Mouse (Mus musculus) CH12.LX (cell line): Measurements from ENCODE around the gene Gm10964. TPM values are rescaled to one million over a fixed set of nuclear protein-coding genes. Genes with fewer than 3 reads are reported as not detected.
A peak's percentile ranks its signal among the peaks of the same experiment; 100 is the strongest.

Experiments used
- DNase-seq: peaks from one replicate; pipeline ENCODE4 v3.0.0-alpha.2; 2013; ENCODE audit errors: extremely low read depth
- H3K27ac ChIP-seq: 2 replicates; pipeline ENCODE4 v1.5.1; 2012; ENCODE audit warnings: low read depth, mild to moderate bottlenecking, control low read depth, moderate library complexity; ENCODE audit not compliant: insufficient read depth
- H3K27me3 ChIP-seq: replicated peaks from 2 replicates; pipeline ENCODE3; 2012; ENCODE audit warnings: inconsistent platforms
- H3K36me3 ChIP-seq, 2 experiments: replicated peaks in 1 of 2; 2 replicates each; pipeline versions ENCODE3 to v1.6.1; 2012; ENCODE audit warnings: inconsistent platforms in 1 of 2, low read length in 1 of 2, mild to moderate bottlenecking in 1 of 2, mixed read lengths in 1 of 2, moderate library complexity in 1 of 2; ENCODE audit not compliant: control insufficient read depth in 1 of 2, insufficient read depth in 1 of 2
- H3K4me1 ChIP-seq, 2 experiments: 2 replicates each; pipeline ENCODE4 v1.6.1; 2012; ENCODE audit warnings: inconsistent platforms in 1 of 2, moderate library complexity in 1 of 2; ENCODE audit not compliant: insufficient read depth in 2 of 2, control insufficient read depth in 1 of 2
- H3K4me2 ChIP-seq: 2 replicates; pipeline ENCODE4 v1.6.1; 2012; ENCODE audit warnings: low read depth, mild to moderate bottlenecking, control low read depth; ENCODE audit not compliant: poor library complexity, insufficient read depth, severe bottlenecking
- H3K4me3 ChIP-seq, 3 experiments: fragments of 150-350 bp in 1 of 3; sonication (generic) in 1 of 3; replicated peaks in 1 of 3; 2 replicates each; pipeline versions ENCODE3 to v1.5.1; 2011 to 2012; ENCODE audit warnings: low read depth in 2 of 3, low read length in 2 of 3, mild to moderate bottlenecking in 2 of 3, moderate library complexity in 2 of 3, control low read depth in 1 of 3, improper control_type of control experiment in 1 of 3, inconsistent platforms in 1 of 3, mixed read lengths in 1 of 3; ENCODE audit not compliant: poor library complexity in 1 of 3
- H3K79me2 ChIP-seq: replicated peaks from 2 replicates; pipeline ENCODE4 v1.6.1; 2012; ENCODE audit warnings: mild to moderate bottlenecking, moderate library complexity; ENCODE audit not compliant: control insufficient read depth, poor library complexity, insufficient read depth, severe bottlenecking; ENCODE audit errors: extremely low read depth
- H3K9ac ChIP-seq: 2 replicates; pipeline ENCODE4 v1.6.1; 2012; ENCODE audit warnings: low read depth, mild to moderate bottlenecking, control low read depth, moderate library complexity; ENCODE audit not compliant: insufficient read depth
- H3K9me3 ChIP-seq: replicated peaks from 2 replicates; pipeline ENCODE3; 2012; ENCODE audit warnings: low read length, inconsistent platforms, mixed read lengths
- BHLHE40 ChIP-seq: IDR thresholded peaks from 2 replicates; pipeline ENCODE4 v1.6.1; 2011; ENCODE audit warnings: mild to moderate bottlenecking, low read depth, low read length, improper control_type of control experiment
- CHD2 ChIP-seq: IDR thresholded peaks from 2 replicates; pipeline ENCODE4 v1.6.1; 2011; ENCODE audit warnings: low read length, improper control_type of control experiment
- EP300 ChIP-seq: IDR thresholded peaks from 2 replicates; pipeline ENCODE4 v1.6.1; 2011; ENCODE audit warnings: low read length, improper control_type of control experiment
- ETS1 ChIP-seq: conservative IDR thresholded peaks from 2 replicates; pipeline ENCODE4 v1.6.1; 2012; ENCODE audit warnings: low read depth, mild to moderate bottlenecking, inconsistent platforms, low read length, improper control_type of control experiment, moderate library complexity
- HCFC1 ChIP-seq: IDR thresholded peaks from 2 replicates; pipeline ENCODE4 v1.6.1; 2012; ENCODE audit warnings: low read depth, mild to moderate bottlenecking, inconsistent platforms, low read length, improper control_type of control experiment
- JUND ChIP-seq: conservative IDR thresholded peaks from 2 replicates; pipeline ENCODE4 v1.6.1; 2011; ENCODE audit warnings: low read depth, low read length, improper control_type of control experiment
- MAFK ChIP-seq: IDR thresholded peaks from 2 replicates; pipeline ENCODE4 v1.6.1; 2011; ENCODE audit warnings: low read length, improper control_type of control experiment; ENCODE audit not compliant: insufficient replicate concordance
- MEF2A ChIP-seq: IDR thresholded peaks from 2 replicates; pipeline ENCODE4 v1.6.1; 2014; ENCODE audit warnings: low read depth, mild to moderate bottlenecking, inconsistent platforms, low read length, improper control_type of control experiment, borderline replicate concordance
- MYC ChIP-seq: IDR thresholded peaks from 2 replicates; pipeline ENCODE4 v1.6.1; 2011; ENCODE audit warnings: low read depth, mild to moderate bottlenecking, improper control_type of control experiment, low read length
- POLR2A ChIP-seq: IDR thresholded peaks from 2 replicates; pipeline ENCODE4 v1.6.1; 2011; ENCODE audit warnings: low read depth, mild to moderate bottlenecking, improper control_type of control experiment, low read length
- RAD21 ChIP-seq: IDR thresholded peaks from 2 replicates; pipeline ENCODE4 v1.6.1; 2011; ENCODE audit warnings: low read depth, mild to moderate bottlenecking, low read length, improper control_type of control experiment, moderate library complexity
- TBP ChIP-seq: conservative IDR thresholded peaks from 2 replicates; pipeline ENCODE4 v1.6.1; 2011; ENCODE audit warnings: low read depth, low read length, improper control_type of control experiment
- TCF12 ChIP-seq: IDR thresholded peaks from 2 replicates; pipeline ENCODE4 v1.6.1; 2014; ENCODE audit warnings: low read depth, mild to moderate bottlenecking, inconsistent platforms, low read length, improper control_type of control experiment
- UBTF ChIP-seq: IDR thresholded peaks from 2 replicates; pipeline ENCODE4 v1.6.1; 2012; ENCODE audit warnings: low read depth, mild to moderate bottlenecking, inconsistent platforms, low read length, improper control_type of control experiment, moderate library complexity
- ZKSCAN1 ChIP-seq: IDR thresholded peaks from 2 replicates; pipeline ENCODE4 v1.6.1; 2012; ENCODE audit warnings: low read depth, inconsistent platforms, low read length, improper control_type of control experiment, borderline replicate concordance
- ZMIZ1 ChIP-seq: IDR thresholded peaks from 2 replicates; pipeline ENCODE4 v1.6.1; 2012; ENCODE audit warnings: low read depth, mild to moderate bottlenecking, inconsistent platforms, low read length, improper control_type of control experiment
- dilution Hi-C: fragments of 300-500 bp; cut with MboI; formaldehyde crosslinking; loops from 2 replicates; pipeline ENCODE4 v1.14.3; 2020; ENCODE audit warnings: low sequenced_read_pairs; ENCODE audit not compliant: extremely low pct_unique_long_range_greater_than_20kb, extremely low pct_ligation_motif_present
- in situ Hi-C: fragments of 300-500 bp; cut with MboI; formaldehyde crosslinking; loops from 3 replicates; pipeline ENCODE4 v1.14.3; 2019; ENCODE audit warnings: low sequenced_read_pairs, low pct_ligation_motif_present, low pct_unique_long_range_greater_than_20kb, mixed read lengths
- polyA plus RNA-seq: library from polyadenylated mRNA; unstranded; fragments of >175 nt; gene quantifications from 2 replicates; pipeline ENCODE4 v1.2.1, GENCODE M21; 2012; ENCODE audit warnings: low read depth; ENCODE audit not compliant: insufficient read length
- total RNA-seq, 2 experiments: library from RNA; depleted of rRNA; stranded (reverse); fragments of 300-350 nt in 1 of 2; fragments of >200 nt in 1 of 2; gene quantifications; 2 replicates each; pipeline ENCODE4 v1.2.3; 2012 to 2014

Gene Gm10964
- total and polyA plus RNA-seq, 3 experiments: not detected

DNA sequence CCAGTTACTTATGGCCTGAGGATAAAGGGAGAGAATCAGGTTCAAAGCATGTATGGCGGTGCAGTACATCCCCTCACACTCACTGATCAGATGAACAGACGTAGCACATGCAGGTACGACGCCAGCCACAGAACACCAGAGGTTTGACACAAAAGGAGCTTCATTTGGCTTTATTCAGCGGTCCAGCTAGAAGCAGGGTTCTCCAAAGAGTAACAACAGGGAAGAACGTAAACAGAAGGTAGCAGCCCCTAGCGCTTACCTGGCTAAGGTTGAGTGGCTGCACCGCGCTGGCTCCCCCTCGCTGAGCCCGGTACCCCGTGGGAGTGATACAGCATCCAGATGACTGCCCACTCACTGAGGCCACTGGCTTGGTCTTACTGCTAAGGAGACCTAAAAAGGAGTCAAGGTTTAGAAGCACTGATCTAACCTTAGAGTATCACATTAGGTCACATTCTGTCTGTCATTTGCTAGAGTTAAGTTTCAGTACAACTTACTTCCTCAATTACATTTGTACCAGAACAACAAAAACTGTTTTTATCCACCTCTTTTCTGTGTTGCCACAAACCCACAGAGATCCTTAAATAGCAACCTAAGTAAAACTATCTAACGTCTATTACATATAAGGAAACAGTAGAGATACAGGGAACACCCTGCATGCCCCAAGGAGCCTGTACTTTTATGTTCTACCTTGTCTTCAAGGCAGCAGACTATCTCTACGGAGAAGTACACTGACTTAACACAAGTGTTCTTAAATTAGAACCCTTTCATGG lies 6.0 kb downstream of the Gm10964 start:
- in situ Hi-C loops: no loop called here
- TF ChIP-seq TBP (no peak), MEF2A (peak; percentile 63; the same call in 1 of the 2 replicates)
- H3K4me1 ChIP-seq: peaks cover 38 to 70% of the 10 kb centered on the region in 2 experiments
- no peak overlapping the region for H3K9ac ChIP-seq
- H3K4me3 ChIP-seq: peak overlapping the region in 1 of 3 experiments; percentile 18
- H3K36me3 ChIP-seq: peaks cover 57 to 80% of the 10 kb centered on the region in 2 experiments
- no peaks in the 10 kb centered on the region for H3K9me3 ChIP-seq
- peak overlapping the region; percentile 84 for H3K27ac ChIP-seq
- dilution Hi-C loops: no loop called here
- H3K4me2 ChIP-seq: no peak overlapping the region
- no peaks in the 10 kb centered on the region for H3K27me3 ChIP-seq
- DNase-seq: no peak
- no peaks in the 10 kb centered on the region for H3K79me2 ChIP-seq

- no peak for DNase-seq
- H3K4me1 ChIP-seq: peaks cover 28 to 56% of the 10 kb centered on the region in 2 experiments
- no peak overlapping the region for H3K4me2 ChIP-seq
- no peak for TF ChIP-seq RAD21
- TF ChIP-seq ZKSCAN1: no peak
- TF ChIP-seq ZMIZ1: no peak
- no peak for TF ChIP-seq ETS1
- TF ChIP-seq POLR2A: no peak
- TF ChIP-seq MAFK: no peak
- no peak for TF ChIP-seq JUND
- no peak for TF ChIP-seq TCF12
- TF ChIP-seq UBTF: no peak
- TF ChIP-seq HCFC1: no peak
- TF ChIP-seq CHD2: no peak
- no peak for TF ChIP-seq MYC
- TF ChIP-seq EP300: no peak
- TF ChIP-seq BHLHE40: no peak
- TF ChIP-seq, all 38 proteins: peak for 0
- in situ Hi-C loops: no loop called here
- H3K27me3 ChIP-seq: no peaks in the 10 kb centered on the region
- peaks cover 63 to 82% of the 10 kb centered on the region in 2 experiments for H3K36me3 ChIP-seq
- H3K9me3 ChIP-seq: no peaks in the 10 kb centered on the region
- no peak overlapping the region for H3K27ac ChIP-seq
- no peaks in the 10 kb centered on the region for H3K79me2 ChIP-seq
- dilution Hi-C loops: no loop called here
- no peak overlapping the region for H3K4me3 ChIP-seq
- no peak overlapping the region for H3K9ac ChIP-seq
Measured at GRCm38 (mm10) chr3:103746711-103747110, 7.5 kb downstream of the Gm10964 start.
